Mouse (Mus musculus): ENCODE measurements around the gene Lyrm4. TPM values are rescaled to one million over a fixed set of nuclear protein-coding genes. Genes with fewer than 3 reads are reported as not detected.

The Lyrm4 gene
- polyA plus RNA-seq, 1 experiment from 2014 or later: 16.9 TPM

GRCm38 (mm10) chr13:36140247-36141016 is 23.1 kb upstream of the Lyrm4 start:
- H3K4me1 ChIP-seq (ENCODE audit: control insufficient read depth, low read depth, low read length): no peaks in the 10 kb centered on the region
- no peak for ATAC-seq (ENCODE audit: low read depth)
- WGBS (ENCODE audit: insufficient replicate concordance): 75% methylated on average over 5 of the region's 5 CpGs

DNA sequence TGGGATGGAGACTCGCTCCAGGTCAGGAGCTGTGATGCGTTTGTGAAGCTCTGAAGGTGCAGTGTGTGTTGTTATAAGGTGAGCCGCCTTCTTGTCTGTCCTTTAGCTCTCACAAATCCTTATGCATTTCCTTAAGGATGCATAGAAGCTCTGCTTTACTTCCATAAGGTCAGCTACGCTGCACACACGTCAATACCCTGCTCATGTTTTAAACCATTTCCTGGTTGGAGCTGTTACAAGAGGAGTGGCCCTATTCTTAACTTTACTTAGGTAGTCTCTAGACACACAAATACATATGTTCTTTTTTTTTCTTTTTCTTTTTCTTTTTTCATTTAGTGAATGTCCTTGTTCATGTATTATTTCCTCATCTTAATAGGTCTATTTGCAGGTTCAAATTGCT is 22.4 kb upstream of the Lyrm4 start:
- no peak overlapping the region for H3K27ac ChIP-seq (ENCODE audit: low read length)
- H3K4me2 ChIP-seq (ENCODE audit: low read depth, low read length): no peak overlapping the region
- no peaks in the 10 kb centered on the region for H3K9me3 ChIP-seq (replicated peaks; ENCODE audit: control insufficient read depth, low read length)
- no peak for ATAC-seq (ENCODE audit: low read depth)
- no peak overlapping the region for H3K9ac ChIP-seq (ENCODE audit: low read depth, low read length)
- H3K4me3 ChIP-seq (ENCODE audit: low read depth, low read length): no peak overlapping the region
- H3K36me3 ChIP-seq (ENCODE audit: control insufficient read depth, insufficient read depth): no peaks in the 10 kb centered on the region
- 80% methylated on average over 5 of the region's 5 CpGs for WGBS (ENCODE audit: insufficient replicate concordance)
- no peaks in the 10 kb centered on the region for H3K27me3 ChIP-seq (ENCODE audit: control insufficient read depth, insufficient read depth, low read depth, low read length)
- H3K4me1 ChIP-seq (ENCODE audit: control insufficient read depth, low read depth, low read length): no peaks in the 10 kb centered on the region

More at GRCm38 (mm10) chr13:36140247-36141016, 23.1 kb upstream of the Lyrm4 start:
- no peaks in the 10 kb centered on the region for H3K36me3 ChIP-seq (ENCODE audit: control insufficient read depth, insufficient read depth)
- no peak overlapping the region for H3K4me3 ChIP-seq (ENCODE audit: low read depth, low read length)
- no peak overlapping the region for H3K9ac ChIP-seq (ENCODE audit: low read depth, low read length)
- no peak overlapping the region for H3K27ac ChIP-seq (ENCODE audit: low read length)
- no peaks in the 10 kb centered on the region for H3K9me3 ChIP-seq (replicated peaks; ENCODE audit: control insufficient read depth, low read length)
- no peaks in the 10 kb centered on the region for H3K27me3 ChIP-seq (ENCODE audit: control insufficient read depth, insufficient read depth, low read depth, low read length)
- H3K4me2 ChIP-seq (ENCODE audit: low read depth, low read length): no peak overlapping the region

GRCm38 (mm10) chr13:36131992-36132649 is 14.8 kb upstream of the Lyrm4 start:
- Histone ChIP-seq H3K4me1 (ENCODE audit: control insufficient read depth, low read depth, low read length) (no peaks in the 10 kb centered on the region; the same call in 1 of the 2 replicates), H3K27me3 (ENCODE audit: control insufficient read depth, insufficient read depth, low read depth, low read length) (no peaks in the 10 kb centered on the region), H3K9me3 (replicated peaks; ENCODE audit: control insufficient read depth, low read length) (no peaks in the 10 kb centered on the region), H3K4me3 (ENCODE audit: low read depth, low read length) (no peak overlapping the region), H3K4me2 (ENCODE audit: low read depth, low read length) (no peak overlapping the region), H3K36me3 (ENCODE audit: control insufficient read depth, insufficient read depth) (no peaks in the 10 kb centered on the region), H3K27ac (ENCODE audit: low read length) (no peak overlapping the region), H3K9ac (ENCODE audit: low read depth, low read length) (no peak overlapping the region)
- ATAC-seq (ENCODE audit: low read depth): no peak
- 57% methylated on average over 4 of the region's 5 CpGs for WGBS (ENCODE audit: insufficient replicate concordance)

- Histone ChIP-seq H3K36me3 (ENCODE audit: control insufficient read depth, insufficient read depth) (no peaks in the 10 kb centered on the region), H3K9ac (ENCODE audit: low read depth, low read length) (no peak overlapping the region), H3K27me3 (ENCODE audit: control insufficient read depth, insufficient read depth, low read depth, low read length) (no peaks in the 10 kb centered on the region), H3K4me2 (ENCODE audit: low read depth, low read length) (no peak overlapping the region), H3K4me3 (ENCODE audit: low read depth, low read length) (no peak overlapping the region), H3K9me3 (replicated peaks; ENCODE audit: control insufficient read depth, low read length) (no peaks in the 10 kb centered on the region), H3K4me1 (ENCODE audit: control insufficient read depth, low read depth, low read length) (no peaks in the 10 kb centered on the region; the same call in 1 of the 2 replicates), H3K27ac (ENCODE audit: low read length) (no peak overlapping the region)
- ATAC-seq (ENCODE audit: low read depth): no peak
- WGBS (ENCODE audit: insufficient replicate concordance): 84% methylated on average over 5 of the region's 5 CpGs
These were observed 14.1 kb upstream of the Lyrm4 start for GRCm38 (mm10) chr13:36131401-36131800.

DNA sequence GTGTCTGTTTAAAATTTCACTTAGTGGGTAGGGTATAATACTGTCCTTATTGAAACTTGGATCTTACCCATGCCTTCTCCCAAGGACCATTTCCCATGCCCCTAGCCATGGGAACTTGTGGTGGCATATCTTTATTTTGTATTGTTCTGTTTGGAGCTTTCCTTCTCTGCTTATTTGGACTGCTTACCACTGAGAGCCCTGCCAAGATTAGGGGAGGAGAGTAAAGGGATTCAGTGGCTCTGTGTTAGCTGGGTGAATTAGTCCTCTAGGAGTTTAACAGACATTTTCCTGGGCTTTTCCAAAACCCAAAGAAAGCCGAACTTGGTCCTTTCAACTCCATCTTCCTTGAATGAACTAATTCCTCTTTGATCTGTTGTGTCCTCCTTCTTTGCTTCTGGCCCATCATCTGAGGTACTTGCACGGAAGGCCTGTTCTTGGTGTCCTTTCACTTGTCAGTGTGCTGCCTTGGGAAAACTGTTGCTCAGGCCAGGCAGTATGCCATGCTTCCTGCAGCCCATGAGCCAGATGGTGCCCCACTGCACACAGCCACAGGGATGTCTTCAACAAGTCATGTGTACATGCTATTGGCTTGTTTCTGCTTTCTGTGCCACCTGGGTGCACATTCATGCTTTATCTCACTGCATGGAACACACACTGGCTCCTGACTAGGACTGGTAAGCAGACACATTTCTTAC is 12.2 kb upstream of the Lyrm4 start:
- no peak overlapping the region for H3K4me3 ChIP-seq (ENCODE audit: low read depth, low read length)
- no peak overlapping the region for H3K27ac ChIP-seq (ENCODE audit: low read length)
- no peaks in the 10 kb centered on the region; the same call in 1 of the 2 replicates for H3K4me1 ChIP-seq (ENCODE audit: control insufficient read depth, low read depth, low read length)
- 70% methylated on average over 2 of the region's 2 CpGs for WGBS (ENCODE audit: insufficient replicate concordance)
- H3K9me3 ChIP-seq (replicated peaks; ENCODE audit: control insufficient read depth, low read length): no peaks in the 10 kb centered on the region
- no peak for ATAC-seq (ENCODE audit: low read depth)
- H3K4me2 ChIP-seq (ENCODE audit: low read depth, low read length): no peak overlapping the region
- no peaks in the 10 kb centered on the region for H3K27me3 ChIP-seq (ENCODE audit: control insufficient read depth, insufficient read depth, low read depth, low read length)
- H3K9ac ChIP-seq (ENCODE audit: low read depth, low read length): no peak overlapping the region
- no peaks in the 10 kb centered on the region for H3K36me3 ChIP-seq (ENCODE audit: control insufficient read depth, insufficient read depth)

DNA sequence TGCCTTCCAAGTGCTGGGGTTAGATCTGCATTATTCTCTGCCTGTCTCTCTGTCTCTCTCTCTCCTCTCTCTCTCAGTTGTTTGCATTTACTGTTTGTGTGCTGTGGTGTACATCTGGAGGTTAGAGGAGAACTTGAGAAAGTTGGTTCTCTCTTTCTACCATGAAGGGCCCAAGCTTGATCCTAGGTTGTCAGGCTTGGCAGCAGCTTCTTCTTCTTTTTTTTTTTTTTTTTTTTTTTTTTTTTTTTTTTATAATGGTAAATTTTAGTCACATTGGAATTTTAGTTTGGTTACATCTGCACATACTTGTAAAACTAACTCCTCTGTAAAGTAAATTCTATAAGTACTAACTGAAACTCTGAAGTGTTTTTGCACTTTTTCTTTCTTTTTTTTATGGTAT is 3.3 kb upstream of the Lyrm4 start:
- H3K9me3 ChIP-seq (replicated peaks; ENCODE audit: control insufficient read depth, low read length): no peaks in the 10 kb centered on the region
- no peaks in the 10 kb centered on the region for H3K27me3 ChIP-seq (ENCODE audit: control insufficient read depth, insufficient read depth, low read depth, low read length)
- H3K27ac ChIP-seq (ENCODE audit: low read length): no peak overlapping the region
- no peak overlapping the region for H3K9ac ChIP-seq (ENCODE audit: low read depth, low read length)
- ATAC-seq (ENCODE audit: low read depth): no peak
- peaks cover 14% of the 10 kb centered on the region for H3K4me1 ChIP-seq (ENCODE audit: control insufficient read depth, low read depth, low read length)
- H3K4me3 ChIP-seq (ENCODE audit: low read depth, low read length): no peak overlapping the region
- H3K36me3 ChIP-seq (ENCODE audit: control insufficient read depth, insufficient read depth): no peaks in the 10 kb centered on the region
- H3K4me2 ChIP-seq (ENCODE audit: low read depth, low read length): no peak overlapping the region

DNA sequence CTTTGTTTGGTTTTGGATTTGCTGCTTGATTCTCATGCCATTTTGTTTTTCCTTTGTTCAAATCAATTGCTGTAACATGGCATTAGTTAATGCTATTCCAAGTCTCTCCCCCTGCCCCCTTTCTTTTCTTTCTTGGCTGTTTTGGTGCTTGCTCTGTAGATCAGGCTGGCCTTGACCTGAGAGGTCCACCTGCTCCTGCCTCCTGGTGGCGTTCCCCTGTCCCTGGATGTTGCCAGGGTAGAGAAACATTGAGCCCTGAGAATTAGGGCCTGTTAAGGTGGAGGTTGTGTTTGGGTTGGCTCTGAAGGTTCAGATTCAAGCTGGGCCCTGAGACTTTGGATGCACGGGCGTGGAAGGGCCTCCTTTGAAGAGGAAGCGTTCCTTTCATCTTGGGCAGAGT is 2.4 kb upstream of the Lyrm4 start:
- ATAC-seq (ENCODE audit: low read depth): no peak
- no peak overlapping the region for H3K9ac ChIP-seq (ENCODE audit: low read depth, low read length)
- peaks cover 22% of the 10 kb centered on the region for H3K4me1 ChIP-seq (ENCODE audit: control insufficient read depth, low read depth, low read length)
- no peaks in the 10 kb centered on the region for H3K9me3 ChIP-seq (replicated peaks; ENCODE audit: control insufficient read depth, low read length)
- no peak overlapping the region for H3K27ac ChIP-seq (ENCODE audit: low read length)
- no peaks in the 10 kb centered on the region for H3K27me3 ChIP-seq (ENCODE audit: control insufficient read depth, insufficient read depth, low read depth, low read length)
- no peaks in the 10 kb centered on the region for H3K36me3 ChIP-seq (ENCODE audit: control insufficient read depth, insufficient read depth)
- WGBS (ENCODE audit: insufficient replicate concordance): 76% methylated on average over 4 of the region's 4 CpGs
- no peak overlapping the region for H3K4me3 ChIP-seq (ENCODE audit: low read depth, low read length)
- H3K4me2 ChIP-seq (ENCODE audit: low read depth, low read length): no peak overlapping the region

DNA sequence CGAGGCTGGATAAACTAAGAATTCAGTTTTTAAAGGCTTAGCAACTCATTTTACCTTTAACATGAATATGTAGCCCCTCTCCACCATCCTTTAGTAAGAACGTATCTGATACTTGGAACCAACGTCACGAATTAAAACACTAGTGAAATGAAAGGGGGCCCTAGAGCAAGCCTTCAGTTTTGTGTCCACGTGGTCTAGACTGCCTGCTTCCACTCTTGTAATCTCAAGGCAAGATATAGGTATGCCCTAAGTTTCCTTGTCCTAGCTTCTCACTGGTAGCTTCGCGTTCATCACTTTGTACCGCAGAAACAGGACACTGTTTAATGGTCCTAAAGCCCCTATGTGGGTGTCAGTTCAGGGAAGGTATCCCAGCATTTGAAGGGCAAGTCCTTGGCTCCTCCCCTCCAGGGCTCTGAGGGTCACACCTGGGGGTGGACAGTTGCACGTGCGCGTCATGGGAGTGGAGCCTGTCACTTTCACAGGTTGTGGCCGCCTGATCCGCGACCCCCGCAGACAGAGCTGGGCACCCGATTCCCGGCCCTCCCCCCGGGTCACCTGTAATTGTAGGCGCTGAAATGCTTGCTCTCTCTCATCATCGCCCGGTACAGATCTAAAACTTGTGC is 695 bp downstream of the Lyrm4 start:
- ATAC-seq (ENCODE audit: low read depth): peak; percentile 11; the same call in 1 of the 2 replicates
- WGBS (ENCODE audit: insufficient replicate concordance): 4% methylated on average over 21 of the region's 21 CpGs
- peak overlapping the region; percentile 93 for H3K4me2 ChIP-seq (ENCODE audit: low read depth, low read length)

More for the DNA sequence above, 695 bp downstream of the Lyrm4 start:
- H3K4me3 ChIP-seq (ENCODE audit: low read depth, low read length): peak overlapping the region; percentile 89
- H3K9me3 ChIP-seq (replicated peaks; ENCODE audit: control insufficient read depth, low read length): no peaks in the 10 kb centered on the region
- H3K36me3 ChIP-seq (ENCODE audit: control insufficient read depth, insufficient read depth): no peaks in the 10 kb centered on the region
- peaks cover 22% of the 10 kb centered on the region for H3K4me1 ChIP-seq (ENCODE audit: control insufficient read depth, low read depth, low read length)
- H3K27me3 ChIP-seq (ENCODE audit: control insufficient read depth, insufficient read depth, low read depth, low read length): no peaks in the 10 kb centered on the region
- H3K9ac ChIP-seq (ENCODE audit: low read depth, low read length): peak overlapping the region; percentile 77
- peak overlapping the region; percentile 91 for H3K27ac ChIP-seq (ENCODE audit: low read length)
